10 mouse cellular contexts compared by ENCODE assay signal in genomic region chr7:130278738-130279705, GRCm38 (mm10).
DNase-seq lines count a peak whose midpoint lies in the region; ATAC-seq and TF ChIP-seq lines count a peak whose summit lies in the region.
"Had no signal": no experiment of that assay in that cellular context is flagged by ENCODE, and none has a peak within 500 bp of the region (broad histone marks: within the 10 kb centered on the region; RNA-seq: fewer than 3 reads in every experiment).

No protein-coding gene starts in this region.

- TF ChIP-seq EP300 in heart, postnatal 0 days (IDR thresholded peaks at IDR 0.05; ENCODE audit: low read depth): no peak
- TF ChIP-seq EP300 in lung, postnatal 0 days (IDR thresholded peaks at IDR 0.05): no peak

- H3K9ac ChIP-seq in kidney, postnatal 0 days (ENCODE audit: low read depth, low read length): no peak overlapping the region
- no peak overlapping the region for H3K9ac ChIP-seq in embryonic facial prominence, embryonic 14.5 days (ENCODE audit: low read depth, low read length)
- H3K9ac ChIP-seq in heart, postnatal 0 days (replicated peaks; ENCODE audit: low read depth, low read length): no peak overlapping the region
- H3K9ac ChIP-seq in lung, postnatal 0 days (replicated peaks; ENCODE audit: low read depth): no peak overlapping the region
- H3K9ac ChIP-seq in liver, embryonic 11.5 days (ENCODE audit: low read depth, low read length): no peak overlapping the region
- H3K9ac ChIP-seq: limb, embryonic 15.5 days had no signal

- ATAC-seq in kidney, postnatal 0 days (replicated peaks; ENCODE audit: low FRiP score, low read depth): peak; percentile 44; the same call in 1 of the 2 replicates
- peak; percentile 54; the same call in 1 of the 2 replicates for ATAC-seq in embryonic facial prominence, embryonic 14.5 days (ENCODE audit: low read depth)
- peak; percentile 62 for ATAC-seq in heart, postnatal 0 days (ENCODE audit: insufficient read depth, low read depth)
- ATAC-seq in lung, postnatal 0 days: peak; percentile 63
- ATAC-seq in liver, embryonic 11.5 days (replicated peaks; ENCODE audit: low FRiP score): no peak
- ATAC-seq: forebrain, embryonic 16.5 days had no signal

- H3K4me1 ChIP-seq in kidney, postnatal 0 days (replicated peaks; ENCODE audit: insufficient read depth, low read length): peaks cover 11% of the 10 kb centered on the region
- H3K4me1 ChIP-seq in embryonic facial prominence, embryonic 14.5 days (ENCODE audit: control insufficient read depth, insufficient read depth, low read length): peaks cover 17% of the 10 kb centered on the region
- no peaks in the 10 kb centered on the region for H3K4me1 ChIP-seq in heart, postnatal 0 days (ENCODE audit: control insufficient read depth, insufficient read depth)
- 0 out of 2 replicates have a peak, but pooled peaks cover 4% of the 10 kb centered on the region for H3K4me1 ChIP-seq in lung, postnatal 0 days (ENCODE audit: insufficient read depth, low read depth, low read length)
- H3K4me1 ChIP-seq in liver, embryonic 11.5 days (replicated peaks; ENCODE audit: control insufficient read depth, insufficient read depth, low read length): no peaks in the 10 kb centered on the region

- no peak for TF ChIP-seq CTCF in kidney, postnatal 0 days (IDR thresholded peaks at IDR 0.05; ENCODE audit: low read depth)
- no peak for TF ChIP-seq CTCF in heart, postnatal 0 days (IDR thresholded peaks at IDR 0.05; ENCODE audit: low read depth)
- TF ChIP-seq CTCF in lung, postnatal 0 days (IDR thresholded peaks at IDR 0.05): no peak

- DNase-seq in kidney, postnatal 0 days (ENCODE audit: low spot score): peak; percentile 94
- no peak for DNase-seq in kidney, postnatal 36 days
- no peak for DNase-seq in embryonic facial prominence, embryonic 14.5 days (ENCODE audit: low spot score)
- DNase-seq in heart, postnatal 0 days (ENCODE audit: low spot score): no peak
- peak; percentile 80 for DNase-seq in lung, postnatal 0 days (ENCODE audit: low spot score)
- DNase-seq in adrenal gland, postnatal 14 days: no peak
- no peak for DNase-seq in liver, embryonic 11.5 days (ENCODE audit: low spot score)
- DNase-seq: thymus, adult 18-20 months had no signal

- H3K4me3 ChIP-seq in kidney, postnatal 0 days (replicated peaks; ENCODE audit: low read depth, low read length): no peak overlapping the region
- H3K4me3 ChIP-seq in embryonic facial prominence, embryonic 14.5 days (ENCODE audit: low read depth, low read length): no peak overlapping the region
- H3K4me3 ChIP-seq in heart, postnatal 0 days (ENCODE audit: low read depth, low read length): no peak overlapping the region
- H3K4me3 ChIP-seq in lung, postnatal 0 days (ENCODE audit: low read depth, low read length): no peak overlapping the region
- H3K4me3 ChIP-seq in liver, embryonic 11.5 days (ENCODE audit: low read depth, low read length): no peak overlapping the region
- H3K4me3 ChIP-seq: limb, embryonic 15.5 days had no signal

- no peak overlapping the region for H3K4me2 ChIP-seq in kidney, postnatal 0 days (ENCODE audit: low read length)
- no peak overlapping the region for H3K4me2 ChIP-seq in embryonic facial prominence, embryonic 14.5 days (ENCODE audit: low read depth, low read length)
- no peak overlapping the region for H3K4me2 ChIP-seq in heart, postnatal 0 days (ENCODE audit: low read depth, low read length)
- H3K4me2 ChIP-seq in lung, postnatal 0 days (replicated peaks; ENCODE audit: low read depth, low read length): no peak overlapping the region
- H3K4me2 ChIP-seq in liver, embryonic 11.5 days: no peak overlapping the region
- H3K4me2 ChIP-seq: limb, embryonic 15.5 days had no signal

- H3K36me3 ChIP-seq in kidney, postnatal 0 days (ENCODE audit: insufficient read depth, low read length): no peaks in the 10 kb centered on the region
- H3K36me3 ChIP-seq in embryonic facial prominence, embryonic 14.5 days (ENCODE audit: control insufficient read depth, insufficient read depth, low read length): no peaks in the 10 kb centered on the region
- H3K36me3 ChIP-seq in heart, postnatal 0 days (replicated peaks; ENCODE audit: control insufficient read depth, insufficient read depth, low read length): no peaks in the 10 kb centered on the region
- no peaks in the 10 kb centered on the region for H3K36me3 ChIP-seq in lung, postnatal 0 days (ENCODE audit: insufficient read depth, low read length)
- no peaks in the 10 kb centered on the region for H3K36me3 ChIP-seq in liver, embryonic 11.5 days (ENCODE audit: control insufficient read depth, insufficient read depth, low read length)
- H3K36me3 ChIP-seq: limb, embryonic 15.5 days had no signal

- H3K27me3 ChIP-seq in kidney, postnatal 0 days (ENCODE audit: insufficient read depth, low read length): no peaks in the 10 kb centered on the region
- no peaks in the 10 kb centered on the region for H3K27me3 ChIP-seq in embryonic facial prominence, embryonic 14.5 days (replicated peaks; ENCODE audit: control insufficient read depth, insufficient read depth, low read length)
- no peaks in the 10 kb centered on the region for H3K27me3 ChIP-seq in heart, postnatal 0 days (ENCODE audit: control insufficient read depth, insufficient read depth, low read length)
- H3K27me3 ChIP-seq in lung, postnatal 0 days (replicated peaks; ENCODE audit: insufficient read depth, low read length): no peaks in the 10 kb centered on the region
- no peaks in the 10 kb centered on the region for H3K27me3 ChIP-seq in liver, embryonic 11.5 days (replicated peaks; ENCODE audit: control insufficient read depth, insufficient read depth, low read length)
- H3K27me3 ChIP-seq: limb, embryonic 15.5 days had no signal

- no peaks in the 10 kb centered on the region for H3K9me3 ChIP-seq in kidney, postnatal 0 days (replicated peaks; ENCODE audit: low read length)
- no peaks in the 10 kb centered on the region for H3K9me3 ChIP-seq in embryonic facial prominence, embryonic 14.5 days (ENCODE audit: control insufficient read depth, low read length)
- no peaks in the 10 kb centered on the region for H3K9me3 ChIP-seq in heart, postnatal 0 days (replicated peaks; ENCODE audit: control insufficient read depth, low read length)
- H3K9me3 ChIP-seq in lung, postnatal 0 days (ENCODE audit: low read length): no peaks in the 10 kb centered on the region
- no peaks in the 10 kb centered on the region for H3K9me3 ChIP-seq in liver, embryonic 11.5 days (ENCODE audit: control insufficient read depth, low read length)
- H3K9me3 ChIP-seq: limb, embryonic 15.5 days had no signal

- 11% methylated on average over 19 of the region's 19 CpGs for WGBS in kidney, postnatal 0 days
- WGBS in embryonic facial prominence, embryonic 14.5 days: 44% methylated on average over 19 of the region's 19 CpGs
- WGBS in heart, postnatal 0 days: 65% methylated on average over 19 of the region's 19 CpGs
- WGBS in lung, postnatal 0 days: 34% methylated on average over 19 of the region's 19 CpGs
- 62% methylated on average over 19 of the region's 19 CpGs for WGBS in liver, embryonic 11.5 days

- H3K27ac ChIP-seq in kidney, postnatal 0 days: peak overlapping the region; percentile 83
- peak overlapping the region; percentile 54 for H3K27ac ChIP-seq in embryonic facial prominence, embryonic 14.5 days (replicated peaks; ENCODE audit: low read depth, low read length)
- H3K27ac ChIP-seq in heart, postnatal 0 days (ENCODE audit: low read depth): peak overlapping the region; percentile 31
- 0 out of 2 replicates have a peak overlapping the region, but pooled peaks have one; percentile 52 for H3K27ac ChIP-seq in lung, postnatal 0 days (ENCODE audit: low read length)
- H3K27ac ChIP-seq in liver, embryonic 11.5 days (ENCODE audit: low read depth, low read length): no peak overlapping the region
- H3K27ac ChIP-seq: limb, embryonic 15.5 days had no signal

Comparison
In these comparisons a context has a peak if more than half of its experiments do, and no peak if none do; other contexts are left out.
1. DNase-seq: peak in kidney, postnatal 0 days (single experiment) and lung, postnatal 0 days (single experiment); none in kidney, postnatal 36 days (0 of 2), embryonic facial prominence, embryonic 14.5 days (single experiment), heart, postnatal 0 days (single experiment), adrenal gland, postnatal 14 days (single experiment) and liver, embryonic 11.5 days (single experiment).